Mouse (Mus musculus): ENCODE measurements around the gene Lyst. TPM values are rescaled to one million over a fixed set of nuclear protein-coding genes. Genes with fewer than 3 reads are reported as not detected.

Lyst gene
- polyA plus RNA-seq, 1 experiment from 2014 or later: 4.6 TPM

- H3K9ac ChIP-seq (ENCODE audit: low read length): no peak overlapping the region
- no peak overlapping the region for H3K4me2 ChIP-seq (ENCODE audit: low read length)
- H3K4me1 ChIP-seq (ENCODE audit: control insufficient read depth in 2 of 2, insufficient read depth in 2 of 2, low read length in 2 of 2): peaks cover 8 to 13% of the 10 kb centered on the region in 2 experiments
- H3K4me3 ChIP-seq (ENCODE audit: control insufficient read depth in 1 of 2, insufficient read depth in 1 of 2, low read depth in 1 of 2, low read length in 2 of 2): no peak overlapping the region
- no peaks in the 10 kb centered on the region for H3K9me3 ChIP-seq (ENCODE audit: control insufficient read depth, low read length)
- H3K36me3 ChIP-seq (ENCODE audit: control insufficient read depth, insufficient read depth, low read length): no peaks in the 10 kb centered on the region
- 59% methylated on average over 4 of the region's 4 CpGs for WGBS
- no peak overlapping the region for H3K27ac ChIP-seq (replicated peaks in 1 of 2; ENCODE audit: control insufficient read depth in 1 of 2, insufficient read depth in 1 of 2, low read depth in 2 of 2, low read length in 2 of 2)
- no peak for ATAC-seq (ENCODE audit: insufficient number of reproducible peaks, insufficient read depth, low FRiP score, low read depth)
- no peaks in the 10 kb centered on the region for H3K27me3 ChIP-seq (ENCODE audit: control insufficient read depth, insufficient read depth, low read length)
Measured at GRCm38 (mm10) chr13:13564541-13564940, 25.7 kb upstream of the Lyst start.

- no peak overlapping the region for H3K27ac ChIP-seq (replicated peaks in 1 of 2; ENCODE audit: control insufficient read depth in 1 of 2, insufficient read depth in 1 of 2, low read depth in 2 of 2, low read length in 2 of 2)
- H3K4me3 ChIP-seq (ENCODE audit: control insufficient read depth in 1 of 2, insufficient read depth in 1 of 2, low read depth in 1 of 2, low read length in 2 of 2): no peak overlapping the region
- H3K4me1 ChIP-seq (ENCODE audit: control insufficient read depth in 2 of 2, insufficient read depth in 2 of 2, low read length in 2 of 2): peaks cover 8 to 13% of the 10 kb centered on the region in 2 experiments
- H3K9me3 ChIP-seq (ENCODE audit: control insufficient read depth, low read length): no peaks in the 10 kb centered on the region
- WGBS: 93% methylated on average over 6 of the region's 6 CpGs
- no peak overlapping the region for H3K9ac ChIP-seq (ENCODE audit: low read length)
- no peaks in the 10 kb centered on the region for H3K27me3 ChIP-seq (ENCODE audit: control insufficient read depth, insufficient read depth, low read length)
- no peak overlapping the region for H3K4me2 ChIP-seq (ENCODE audit: low read length)
- no peaks in the 10 kb centered on the region for H3K36me3 ChIP-seq (ENCODE audit: control insufficient read depth, insufficient read depth, low read length)
- no peak for ATAC-seq (ENCODE audit: insufficient number of reproducible peaks, insufficient read depth, low FRiP score, low read depth)
Measured at GRCm38 (mm10) chr13:13567640-13568039, 22.6 kb upstream of the Lyst start.

GRCm38 (mm10) chr13:13568824-13569223 is 21.4 kb upstream of the Lyst start:
- Histone ChIP-seq H3K4me1 (ENCODE audit: control insufficient read depth in 2 of 2, insufficient read depth in 2 of 2, low read length in 2 of 2) (peaks cover 10 to 17% of the 10 kb centered on the region in 2 experiments), H3K9ac (ENCODE audit: low read length) (no peak overlapping the region), H3K27ac (replicated peaks in 1 of 2; ENCODE audit: control insufficient read depth in 1 of 2, insufficient read depth in 1 of 2, low read depth in 2 of 2, low read length in 2 of 2) (no peak overlapping the region), H3K27me3 (ENCODE audit: control insufficient read depth, insufficient read depth, low read length) (no peaks in the 10 kb centered on the region), H3K4me3 (ENCODE audit: control insufficient read depth in 1 of 2, insufficient read depth in 1 of 2, low read depth in 1 of 2, low read length in 2 of 2) (no peak overlapping the region), H3K9me3 (ENCODE audit: control insufficient read depth, low read length) (no peaks in the 10 kb centered on the region), H3K36me3 (ENCODE audit: control insufficient read depth, insufficient read depth, low read length) (no peaks in the 10 kb centered on the region), H3K4me2 (ENCODE audit: low read length) (no peak overlapping the region)
- 0% methylated on average over 1 of the region's 1 CpGs for WGBS
- ATAC-seq (ENCODE audit: insufficient number of reproducible peaks, insufficient read depth, low FRiP score, low read depth): peak; percentile 54; the same call in 1 of the 2 replicates

- no peaks in the 10 kb centered on the region for H3K9me3 ChIP-seq (ENCODE audit: control insufficient read depth, low read length)
- no peak overlapping the region for H3K4me3 ChIP-seq (ENCODE audit: control insufficient read depth in 1 of 2, insufficient read depth in 1 of 2, low read depth in 1 of 2, low read length in 2 of 2)
- H3K36me3 ChIP-seq (ENCODE audit: control insufficient read depth, insufficient read depth, low read length): no peaks in the 10 kb centered on the region
- peaks cover 10 to 18% of the 10 kb centered on the region in 2 experiments for H3K4me1 ChIP-seq (ENCODE audit: control insufficient read depth in 2 of 2, insufficient read depth in 2 of 2, low read length in 2 of 2)
- no peak overlapping the region for H3K9ac ChIP-seq (ENCODE audit: low read length)
- no peak overlapping the region for H3K27ac ChIP-seq (replicated peaks in 1 of 2; ENCODE audit: control insufficient read depth in 1 of 2, insufficient read depth in 1 of 2, low read depth in 2 of 2, low read length in 2 of 2)
- H3K4me2 ChIP-seq (ENCODE audit: low read length): no peak overlapping the region
- ATAC-seq (ENCODE audit: insufficient number of reproducible peaks, insufficient read depth, low FRiP score, low read depth): no peak
- no peaks in the 10 kb centered on the region for H3K27me3 ChIP-seq (ENCODE audit: control insufficient read depth, insufficient read depth, low read length)
Measured at GRCm38 (mm10) chr13:13569603-13570002, 20.6 kb upstream of the Lyst start.

- WGBS: 74% methylated on average over 10 of the region's 10 CpGs
- no peak for ATAC-seq (ENCODE audit: insufficient number of reproducible peaks, insufficient read depth, low FRiP score, low read depth)
- H3K4me1 ChIP-seq (ENCODE audit: control insufficient read depth in 2 of 2, insufficient read depth in 2 of 2, low read length in 2 of 2): peaks cover 17 to 27% of the 10 kb centered on the region in 2 experiments
Measured at GRCm38 (mm10) chr13:13572060-13572835, 17.9 kb upstream of the Lyst start.

GRCm38 (mm10) chr13:13572941-13573340 is 17.3 kb upstream of the Lyst start:
- no peak overlapping the region for H3K4me3 ChIP-seq (ENCODE audit: control insufficient read depth in 1 of 2, insufficient read depth in 1 of 2, low read depth in 1 of 2, low read length in 2 of 2)
- no peak for ATAC-seq (ENCODE audit: insufficient number of reproducible peaks, insufficient read depth, low FRiP score, low read depth)
- H3K27ac ChIP-seq (replicated peaks in 1 of 2; ENCODE audit: control insufficient read depth in 1 of 2, insufficient read depth in 1 of 2, low read depth in 2 of 2, low read length in 2 of 2): no peak overlapping the region
- peaks cover 17 to 27% of the 10 kb centered on the region in 2 experiments for H3K4me1 ChIP-seq (ENCODE audit: control insufficient read depth in 2 of 2, insufficient read depth in 2 of 2, low read length in 2 of 2)
- 86% methylated on average over 2 of the region's 2 CpGs for WGBS
- no peak overlapping the region for H3K9ac ChIP-seq (ENCODE audit: low read length)
- no peaks in the 10 kb centered on the region for H3K36me3 ChIP-seq (ENCODE audit: control insufficient read depth, insufficient read depth, low read length)
- no peaks in the 10 kb centered on the region for H3K27me3 ChIP-seq (ENCODE audit: control insufficient read depth, insufficient read depth, low read length)
- H3K9me3 ChIP-seq (ENCODE audit: control insufficient read depth, low read length): no peaks in the 10 kb centered on the region
- H3K4me2 ChIP-seq (ENCODE audit: low read length): no peak overlapping the region

More at GRCm38 (mm10) chr13:13572060-13572835, 17.9 kb upstream of the Lyst start:
- Histone ChIP-seq H3K9me3 (ENCODE audit: control insufficient read depth, low read length) (no peaks in the 10 kb centered on the region), H3K27me3 (ENCODE audit: control insufficient read depth, insufficient read depth, low read length) (no peaks in the 10 kb centered on the region), H3K36me3 (ENCODE audit: control insufficient read depth, insufficient read depth, low read length) (no peaks in the 10 kb centered on the region), H3K9ac (ENCODE audit: low read length) (no peak overlapping the region), H3K4me2 (ENCODE audit: low read length) (no peak overlapping the region), H3K4me3 (ENCODE audit: control insufficient read depth in 1 of 2, insufficient read depth in 1 of 2, low read depth in 1 of 2, low read length in 2 of 2) (no peak overlapping the region), H3K27ac (replicated peaks in 1 of 2; ENCODE audit: control insufficient read depth in 1 of 2, insufficient read depth in 1 of 2, low read depth in 2 of 2, low read length in 2 of 2) (no peak overlapping the region)

GRCm38 (mm10) chr13:13573572-13574257 is 16.5 kb upstream of the Lyst start:
- Histone ChIP-seq H3K27ac (replicated peaks in 1 of 2; ENCODE audit: control insufficient read depth in 1 of 2, insufficient read depth in 1 of 2, low read depth in 2 of 2, low read length in 2 of 2) (no peak overlapping the region), H3K9ac (ENCODE audit: low read length) (no peak overlapping the region), H3K9me3 (ENCODE audit: control insufficient read depth, low read length) (no peaks in the 10 kb centered on the region), H3K4me2 (ENCODE audit: low read length) (no peak overlapping the region), H3K4me3 (ENCODE audit: control insufficient read depth in 1 of 2, insufficient read depth in 1 of 2, low read depth in 1 of 2, low read length in 2 of 2) (no peak overlapping the region), H3K4me1 (ENCODE audit: control insufficient read depth in 2 of 2, insufficient read depth in 2 of 2, low read length in 2 of 2) (peaks cover 14 to 22% of the 10 kb centered on the region in 2 experiments), H3K36me3 (ENCODE audit: control insufficient read depth, insufficient read depth, low read length) (no peaks in the 10 kb centered on the region), H3K27me3 (ENCODE audit: control insufficient read depth, insufficient read depth, low read length) (no peaks in the 10 kb centered on the region)
- no peak for ATAC-seq (ENCODE audit: insufficient number of reproducible peaks, insufficient read depth, low FRiP score, low read depth)
- WGBS: 49% methylated on average over 5 of the region's 5 CpGs
